In the genomic region with DNA sequence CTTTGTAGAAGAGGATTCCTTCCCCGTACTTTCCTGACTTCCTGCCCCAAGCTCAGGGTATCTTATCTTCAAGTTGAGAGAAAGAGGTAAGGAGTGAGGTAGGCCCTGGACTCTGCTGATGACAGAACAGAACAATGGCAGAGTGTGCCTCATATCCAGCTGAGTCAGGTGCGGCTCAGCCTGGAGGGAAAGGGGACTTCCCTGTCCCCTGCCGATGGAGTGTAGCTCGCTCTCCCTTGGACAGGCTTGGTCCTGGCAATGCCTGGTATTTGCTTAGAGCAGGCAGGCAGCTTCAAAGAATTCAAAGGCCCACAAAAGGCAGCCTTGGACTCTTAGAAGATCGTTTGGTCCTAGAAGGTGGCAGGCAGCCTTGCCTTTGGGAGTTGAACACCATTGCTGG, we compare ENCODE assay signal across 18 mouse cellular contexts. TPM values are rescaled to one million over a fixed set of nuclear protein-coding genes. Genes with fewer than 3 reads are reported as not detected.
DNase-seq lines count a peak whose midpoint lies in the region; ATAC-seq and TF ChIP-seq lines count a peak whose summit lies in the region.
"Had no signal": no experiment of that assay in that cellular context is flagged by ENCODE, and none has a peak within 500 bp of the region (broad histone marks: within the 10 kb centered on the region; RNA-seq: fewer than 3 reads in every experiment).

No protein-coding gene starts in this region.

- H3K27me3 ChIP-seq in heart, embryonic 10.5 days (ENCODE audit: insufficient read depth, poor library complexity, severe bottlenecking): no peaks in the 10 kb centered on the region
- H3K27me3 ChIP-seq in lung, embryonic 14.5 days (ENCODE audit: insufficient read depth, low read length): no peaks in the 10 kb centered on the region
- no peaks in the 10 kb centered on the region for H3K27me3 ChIP-seq in limb, embryonic 12.5 days
- H3K27me3 ChIP-seq: liver, embryonic 15.5 days had no signal

- H3K27ac ChIP-seq in heart, embryonic 10.5 days: peak overlapping the region; percentile 84
- peak overlapping the region; percentile 65 for H3K27ac ChIP-seq in lung, embryonic 14.5 days (ENCODE audit: low read depth)
- 0 out of 2 replicates have a peak overlapping the region, but pooled peaks have one; percentile 48 for H3K27ac ChIP-seq in cortical plate, adult 2 months (ENCODE audit: insufficient read depth, low read length)
- H3K27ac ChIP-seq in limb, embryonic 12.5 days: peak overlapping the region; percentile 92
- H3K27ac ChIP-seq: liver, embryonic 15.5 days; macrophage had no signal

- WGBS in heart, embryonic 10.5 days: 50% methylated on average over 5 of the region's 5 CpGs
- WGBS in lung, embryonic 14.5 days: 47% methylated on average over 5 of the region's 5 CpGs
- 46% methylated on average over 5 of the region's 5 CpGs for WGBS in limb, embryonic 12.5 days

- H3K9ac ChIP-seq in lung, embryonic 14.5 days: no peak overlapping the region
- H3K9ac ChIP-seq in limb, embryonic 12.5 days (replicated peaks): no peak overlapping the region
- H3K9ac ChIP-seq: liver, embryonic 15.5 days had no signal

- no peak for TF ChIP-seq CTCF in lung, embryonic 14.5 days (IDR thresholded peaks at IDR 0.05; ENCODE audit: low read depth)
- no peak for TF ChIP-seq CTCF in cortical plate, adult 2 months (IDR thresholded peaks at IDR 0.05; ENCODE audit: extremely low read depth, insufficient read depth, low read length)

- no peak for ATAC-seq in lung, embryonic 14.5 days (ENCODE audit: insufficient read depth)
- ATAC-seq in limb, embryonic 12.5 days (ENCODE audit: insufficient number of reproducible peaks, insufficient read depth, low FRiP score, low TSS enrichment, low read depth): no peak
- ATAC-seq in megakaryocyte, adult 5-6 weeks (ENCODE audit: poor library complexity, severe bottlenecking): no peak

- no peak overlapping the region for H3K4me2 ChIP-seq in lung, embryonic 14.5 days
- H3K4me2 ChIP-seq in limb, embryonic 12.5 days: peak overlapping the region; percentile 46; the same call in 1 of the 2 replicates
- H3K4me2 ChIP-seq: liver, embryonic 15.5 days had no signal

- DNase-seq in heart, embryonic 10.5 days (ENCODE audit: low spot score): no peak
- DNase-seq in heart, postnatal 25 days (ENCODE audit: low spot score): no peak
- DNase-seq in lung, embryonic 14.5 days: no peak
- no peak for DNase-seq in lung, postnatal 14 days
- no peak for DNase-seq in gastrocnemius, postnatal 36 days
- DNase-seq: adrenal gland, adult 2 months; cerebellum, adult 11 months; cerebellum, postnatal 14 days; gastrocnemius, postnatal 14 days; heart, postnatal 14 days; left cerebral cortex, postnatal 4 days; right cerebral cortex, postnatal 25 days; thymus, adult 2 months had no signal

- peaks cover 62% of the 10 kb centered on the region for H3K4me1 ChIP-seq in heart, embryonic 10.5 days
- H3K4me1 ChIP-seq in lung, embryonic 14.5 days (ENCODE audit: insufficient read depth): peaks cover 22% of the 10 kb centered on the region
- no peaks in the 10 kb centered on the region for H3K4me1 ChIP-seq in cortical plate, adult 2 months (ENCODE audit: control insufficient read depth, insufficient read depth, low read length)
- peaks cover 77% of the 10 kb centered on the region for H3K4me1 ChIP-seq in limb, embryonic 12.5 days (replicated peaks)

- H3K4me3 ChIP-seq in heart, embryonic 10.5 days: no peak overlapping the region
- H3K4me3 ChIP-seq in lung, embryonic 14.5 days (ENCODE audit: low read depth, low read length): no peak overlapping the region
- H3K4me3 ChIP-seq in cortical plate, adult 2 months (ENCODE audit: insufficient read depth, low read length): no peak overlapping the region
- no peak overlapping the region for H3K4me3 ChIP-seq in limb, embryonic 12.5 days (replicated peaks)
- H3K4me3 ChIP-seq: liver, embryonic 15.5 days had no signal

- intact Hi-C loops in heart, postnatal 25 days (cut with DNase I): no loop called here
- intact Hi-C loops in gastrocnemius, postnatal 36 days (cut with DNase I): no loop called here

- no peak for TF ChIP-seq POLR2A in cortical plate, adult 2 months (IDR thresholded peaks at IDR 0.05; ENCODE audit: extremely low read depth, insufficient read depth, low read length)

- H3K9me3 ChIP-seq in heart, embryonic 10.5 days: no peaks in the 10 kb centered on the region
- no peaks in the 10 kb centered on the region for H3K9me3 ChIP-seq in lung, embryonic 14.5 days (ENCODE audit: low read depth, low read length)
- H3K9me3 ChIP-seq in limb, embryonic 12.5 days: no peaks in the 10 kb centered on the region
- H3K9me3 ChIP-seq: liver, embryonic 15.5 days had no signal

- peaks cover 52% of the 10 kb centered on the region for H3K36me3 ChIP-seq in heart, embryonic 10.5 days
- H3K36me3 ChIP-seq in lung, embryonic 14.5 days (ENCODE audit: insufficient read depth): peaks cover 48% of the 10 kb centered on the region
- H3K36me3 ChIP-seq in limb, embryonic 12.5 days: peaks cover 49% of the 10 kb centered on the region

RNA-seq across cellular contexts. Expression of gene Cenpx, which starts 7.4 kb away (rescaled TPM):
- polyA plus RNA-seq in heart, embryonic 10.5 days (2016; fragmentation: Nextera tagmentation; extraction: Ambion mirVana): 124 and 136 TPM in 2 replicates
- total RNA-seq in heart, postnatal 25 days (2021): 10 to 100 TPM; 31.2 to 35.7 TPM
- polyA plus RNA-seq in lung, embryonic 14.5 days (2014; fragmentation: Nextera tagmentation; extraction: Ambion mirVana): 168 and 173 TPM in 2 replicates
- 36.2 and 40.2 TPM in 2 replicates for polyA plus RNA-seq in cortical plate, adult 2 months (2012; rRNA removed)
- 131 and 138 TPM in 2 replicates for polyA plus RNA-seq in limb, embryonic 12.5 days (2016; fragmentation: Nextera tagmentation; extraction: Ambion mirVana)
- total RNA-seq in gastrocnemius, postnatal 36 days (2021): 10 to 100 TPM; 23.2 to 27.0 TPM
- total RNA-seq in megakaryocyte, adult 5-6 weeks (2015): 84.6 and 95.8 TPM in 2 replicates
- total RNA-seq in megakaryocyte, adult 5-6 weeks (2017): 67.0 and 71.5 TPM in 2 replicates

RNA-seq across cellular contexts. Expression of gene Lrrc45, which starts 7.6 kb away (rescaled TPM):
- polyA plus RNA-seq in heart, embryonic 10.5 days (2016; fragmentation: Nextera tagmentation; extraction: Ambion mirVana): 31.7 and 43.6 TPM in 2 replicates
- total RNA-seq in heart, postnatal 25 days (2021): 1 to 10 TPM; 5.6 to 6.2 TPM
- polyA plus RNA-seq in lung, embryonic 14.5 days (2014; fragmentation: Nextera tagmentation; extraction: Ambion mirVana): 44.1 and 46.1 TPM in 2 replicates
- 114 and 137 TPM in 2 replicates for polyA plus RNA-seq in cortical plate, adult 2 months (2012; rRNA removed)
- polyA plus RNA-seq in limb, embryonic 12.5 days (2016; fragmentation: Nextera tagmentation; extraction: Ambion mirVana): 77.9 and 78.4 TPM in 2 replicates
- 1 to 10 TPM; 3.7 to 4.1 TPM for total RNA-seq in gastrocnemius, postnatal 36 days (2021)
- 6.3 and 7.2 TPM in 2 replicates for total RNA-seq in megakaryocyte, adult 5-6 weeks (2015)
- total RNA-seq in megakaryocyte, adult 5-6 weeks (2017): 21.0 and 21.6 TPM in 2 replicates

RNA-seq across cellular contexts. Expression of gene Rac3, which starts 15.2 kb away (rescaled TPM):
- polyA plus RNA-seq in heart, embryonic 10.5 days (2016; fragmentation: Nextera tagmentation; extraction: Ambion mirVana): 6.9 and 13.8 TPM in 2 replicates
- total RNA-seq in heart, postnatal 25 days (2021): 1 to 10 TPM; 1.2 to 1.8 TPM
- 10.3 and 10.7 TPM in 2 replicates for polyA plus RNA-seq in lung, embryonic 14.5 days (2014; fragmentation: Nextera tagmentation; extraction: Ambion mirVana)
- 60.4 and 72.2 TPM in 2 replicates for polyA plus RNA-seq in cortical plate, adult 2 months (2012; rRNA removed)
- 48.5 and 51.2 TPM in 2 replicates for polyA plus RNA-seq in limb, embryonic 12.5 days (2016; fragmentation: Nextera tagmentation; extraction: Ambion mirVana)
- under 1 TPM; 0.84 to 0.92 TPM for total RNA-seq in gastrocnemius, postnatal 36 days (2021)
- total RNA-seq in megakaryocyte, adult 5-6 weeks (2015): 0.25 and 0.83 TPM in 2 replicates
- 1.4 TPM in 1 of 2 replicates, not detected in the other for total RNA-seq in megakaryocyte, adult 5-6 weeks (2017)

RNA-seq across cellular contexts. Expression of gene Dcxr, which starts 21.0 kb away (rescaled TPM):
- 8.8 and 10.6 TPM in 2 replicates for polyA plus RNA-seq in heart, embryonic 10.5 days (2016; fragmentation: Nextera tagmentation; extraction: Ambion mirVana)
- 1 to 10 TPM; 6.8 to 7.5 TPM for total RNA-seq in heart, postnatal 25 days (2021)
- 27.2 and 29.7 TPM in 2 replicates for polyA plus RNA-seq in lung, embryonic 14.5 days (2014; fragmentation: Nextera tagmentation; extraction: Ambion mirVana)
- 20.5 and 21.3 TPM in 2 replicates for polyA plus RNA-seq in cortical plate, adult 2 months (2012; rRNA removed)
- 14.8 and 17.8 TPM in 2 replicates for polyA plus RNA-seq in limb, embryonic 12.5 days (2016; fragmentation: Nextera tagmentation; extraction: Ambion mirVana)
- total RNA-seq in gastrocnemius, postnatal 36 days (2021): 1 to 10 TPM; 4.5 to 9.2 TPM
- 24.9 and 30.0 TPM in 2 replicates for total RNA-seq in megakaryocyte, adult 5-6 weeks (2015)
- total RNA-seq in megakaryocyte, adult 5-6 weeks (2017): 20.0 and 25.0 TPM in 2 replicates

RNA-seq across cellular contexts. Expression of gene Cbr2, which starts 25.8 kb away (rescaled TPM):
- polyA plus RNA-seq in heart, embryonic 10.5 days (2016; fragmentation: Nextera tagmentation; extraction: Ambion mirVana): 1.1 and 1.3 TPM in 2 replicates
- total RNA-seq in heart, postnatal 25 days (2021): 10 to 100 TPM; 16.7 to 22.1 TPM
- 14.7 and 19.6 TPM in 2 replicates for polyA plus RNA-seq in lung, embryonic 14.5 days (2014; fragmentation: Nextera tagmentation; extraction: Ambion mirVana)
- 4.6 and 4.9 TPM in 2 replicates for polyA plus RNA-seq in cortical plate, adult 2 months (2012; rRNA removed)
- polyA plus RNA-seq in limb, embryonic 12.5 days (2016; fragmentation: Nextera tagmentation; extraction: Ambion mirVana): 4.6 and 7.2 TPM in 2 replicates
- total RNA-seq in gastrocnemius, postnatal 36 days (2021): 10 to 100 TPM in 1 of 2 experiments, 1 to 10 TPM in 1; 9.2 to 15.8 TPM
- total RNA-seq in megakaryocyte, adult 5-6 weeks (2015): 7.6 and 8.5 TPM in 2 replicates
- 1.7 and 8.9 TPM in 2 replicates for total RNA-seq in megakaryocyte, adult 5-6 weeks (2017)
